Mouse (Mus musculus) kidney, adult 2 months (tissue): ENCODE data around the gene Gsta4.

Experiments used
- CTCF ChIP-seq: fragments of 200-500 bp; conservative IDR thresholded peaks from 2 replicates; pipeline ENCODE4 v1.5.1; 2011; ENCODE audit warnings: low read depth, mild to moderate bottlenecking, control low read depth, low read length, moderate library complexity, mixed read lengths; ENCODE audit not compliant: insufficient read depth, insufficient read length
- POLR2A ChIP-seq: fragments of 200-500 bp; IDR thresholded peaks from one replicate; pipeline ENCODE4 v1.6.1; 2011; ENCODE audit warnings: low read depth, low read length, control low read depth

- TF ChIP-seq POLR2A (peak; percentile 93), CTCF (no peak)
These were observed 7.0 kb upstream of the Gsta4 start for GRCm38 (mm10) chr9:78175277-78176200.
